Mouse (Mus musculus): ENCODE results near the gene Clip3. TPM values are rescaled to one million over a fixed set of nuclear protein-coding genes. Genes with fewer than 3 reads are reported as not detected.
A peak's percentile ranks its signal among the peaks of the same experiment; 100 is the strongest.

Clip3 gene
- polyA plus RNA-seq, 1 experiment: not detected

DNA sequence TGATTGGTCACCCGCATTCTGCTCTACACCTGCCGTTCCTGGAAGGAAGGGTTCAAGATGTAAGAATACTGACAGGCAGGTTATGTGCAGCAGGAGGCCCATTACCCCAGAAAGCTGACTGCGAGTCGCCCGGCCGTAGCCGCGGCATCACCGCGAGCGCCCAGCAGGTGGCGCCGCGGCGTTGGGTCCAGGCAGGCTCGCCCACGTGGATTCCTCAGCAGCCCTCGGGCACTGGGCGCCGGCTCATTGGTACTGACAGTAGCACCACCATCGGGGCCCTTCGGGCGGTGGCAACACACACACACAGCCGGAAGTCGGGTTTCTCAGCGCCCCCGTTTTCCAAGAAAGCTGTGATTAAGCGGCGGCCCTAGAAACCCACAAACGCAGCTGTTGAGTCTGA is 56.3 kb downstream of the Clip3 start:
- Histone ChIP-seq H3K4me3 (ENCODE audit: insufficient read depth, low read depth, low read length) (no peak overlapping the region), H3K4me1 (ENCODE audit: control insufficient read depth, insufficient read depth, low read length) (peaks cover 24% of the 10 kb centered on the region), H3K27ac (ENCODE audit: insufficient read depth, low read depth, low read length) (no peak overlapping the region)
- under 1% methylated on average over 30 of the region's 30 CpGs for WGBS
- TF ChIP-seq POLR2A (IDR thresholded peaks at IDR 0.05; ENCODE audit: insufficient read depth, low read depth, low read length): no peak
- peak; percentile 98 for TF ChIP-seq CTCF (IDR thresholded peaks at IDR 0.05; ENCODE audit: insufficient read depth, low read depth, low read length)

DNA sequence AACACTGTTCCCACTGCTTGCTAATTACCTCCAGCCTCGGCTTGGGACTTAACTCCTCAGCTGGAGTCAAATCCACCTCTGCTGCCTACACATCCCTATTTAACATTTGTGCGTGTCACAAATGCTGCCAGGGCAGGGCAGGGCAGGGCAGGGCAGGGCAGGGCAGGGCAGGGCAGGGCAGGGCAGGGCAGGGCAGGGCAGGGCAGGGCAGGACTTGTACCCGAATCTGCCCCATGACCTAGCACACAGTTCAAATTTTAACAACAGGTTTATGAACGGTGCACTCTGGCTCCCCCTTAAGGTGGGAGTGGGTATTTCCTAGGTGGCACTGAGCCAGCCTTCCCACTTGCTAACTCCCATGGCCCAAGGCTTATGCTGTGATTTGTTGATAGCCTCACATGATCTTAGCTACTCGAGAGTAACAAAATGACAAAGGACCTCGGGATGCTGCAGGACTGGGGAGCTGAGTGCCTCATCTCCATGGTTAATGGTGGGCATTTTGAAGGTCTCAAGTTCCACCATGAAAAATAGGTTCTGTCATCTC is 61.8 kb downstream of the Clip3 start:
- peaks cover 34% of the 10 kb centered on the region for H3K4me1 ChIP-seq (ENCODE audit: control insufficient read depth, insufficient read depth, low read length)
- TF ChIP-seq POLR2A (IDR thresholded peaks at IDR 0.05; ENCODE audit: insufficient read depth, low read depth, low read length): no peak
- TF ChIP-seq CTCF (IDR thresholded peaks at IDR 0.05; ENCODE audit: insufficient read depth, low read depth, low read length): no peak
- 9% methylated on average over 6 of the region's 6 CpGs for WGBS
- H3K27ac ChIP-seq (ENCODE audit: insufficient read depth, low read depth, low read length): no peak overlapping the region
- H3K4me3 ChIP-seq (ENCODE audit: insufficient read depth, low read depth, low read length): no peak overlapping the region

DNA sequence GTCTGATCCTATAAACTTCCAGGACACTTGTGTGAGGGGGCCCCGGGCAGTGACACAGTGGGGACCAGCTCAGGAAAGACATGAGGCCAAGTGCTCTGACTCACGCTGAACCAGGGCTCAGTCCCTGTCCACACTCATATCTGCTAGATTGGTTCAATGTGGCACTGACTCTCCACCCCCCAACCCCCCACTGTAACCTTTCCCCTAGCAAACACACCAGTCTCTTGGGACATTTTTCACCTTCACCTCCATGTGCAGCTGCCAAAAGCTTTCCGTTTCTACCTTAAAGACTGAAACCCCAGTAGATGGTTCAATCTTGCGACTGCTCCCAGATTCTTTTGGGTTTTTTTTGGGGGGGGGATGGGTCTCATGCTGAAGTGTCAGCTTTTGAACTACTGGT is 62.5 kb downstream of the Clip3 start:
- Histone ChIP-seq H3K27ac (ENCODE audit: insufficient read depth, low read depth, low read length) (no peak overlapping the region), H3K4me3 (ENCODE audit: insufficient read depth, low read depth, low read length) (no peak overlapping the region), H3K4me1 (ENCODE audit: control insufficient read depth, insufficient read depth, low read length) (peaks cover 27% of the 10 kb centered on the region)
- TF ChIP-seq POLR2A (IDR thresholded peaks at IDR 0.05; ENCODE audit: insufficient read depth, low read depth, low read length) (no peak), CTCF (IDR thresholded peaks at IDR 0.05; ENCODE audit: insufficient read depth, low read depth, low read length) (no peak)
- WGBS: 76% methylated on average over 4 of the region's 4 CpGs

Other genes with a start within 250 kb of the Clip3 start
- not detected in 2 replicates for gene Zfp14, start 240.3 kb upstream of the Clip3 start, polyA plus RNA-seq (2012; ENCODE audit: insufficient read depth, insufficient read length, low replicate concordance, missing spikeins)
- not detected in 2 replicates for gene Zfp82, start 218.8 kb upstream of the Clip3 start, polyA plus RNA-seq (2012; ENCODE audit: insufficient read depth, insufficient read length, low replicate concordance, missing spikeins)
- gene Gm26920, start 201.3 kb upstream of the Clip3 start, polyA plus RNA-seq (2012; ENCODE audit: insufficient read depth, insufficient read length, low replicate concordance, missing spikeins): not detected in 2 replicates
- gene Zfp566, start 201.2 kb upstream of the Clip3 start, polyA plus RNA-seq (2012; ENCODE audit: insufficient read depth, insufficient read length, low replicate concordance, missing spikeins): not detected in 2 replicates
- 238 TPM in 1 of 2 replicates, not detected in the other for gene Zfp260, start 197.0 kb upstream of the Clip3 start, polyA plus RNA-seq (2012; ENCODE audit: insufficient read depth, insufficient read length, low replicate concordance, missing spikeins)
- gene Zfp382, start 169.8 kb upstream of the Clip3 start, polyA plus RNA-seq (2012; ENCODE audit: insufficient read depth, insufficient read length, low replicate concordance, missing spikeins): not detected in 2 replicates
- gene Zfp146, start 122.0 kb upstream of the Clip3 start, polyA plus RNA-seq (2012; ENCODE audit: insufficient read depth, insufficient read length, low replicate concordance, missing spikeins): not detected in 2 replicates
- gene Cox7a1, start 107.6 kb upstream of the Clip3 start, polyA plus RNA-seq (2012; ENCODE audit: insufficient read depth, insufficient read length, low replicate concordance, missing spikeins): not detected in 2 replicates
- 469 TPM in 1 of 2 replicates, not detected in the other for gene Capns1, start 92.9 kb upstream of the Clip3 start, polyA plus RNA-seq (2012; ENCODE audit: insufficient read depth, insufficient read length, low replicate concordance, missing spikeins)
- not detected in 2 replicates for gene Polr2i, start 59.8 kb upstream of the Clip3 start, polyA plus RNA-seq (2012; ENCODE audit: insufficient read depth, insufficient read length, low replicate concordance, missing spikeins)
- gene Tbcb, start 59.5 kb upstream of the Clip3 start, polyA plus RNA-seq (2012; ENCODE audit: insufficient read depth, insufficient read length, low replicate concordance, missing spikeins): not detected in 2 replicates
- not detected in 2 replicates for gene Ovol3, start 56.0 kb upstream of the Clip3 start, polyA plus RNA-seq (2012; ENCODE audit: insufficient read depth, insufficient read length, low replicate concordance, missing spikeins)
- not detected in 2 replicates for gene Thap8, start 11.6 kb upstream of the Clip3 start, polyA plus RNA-seq (2012; ENCODE audit: insufficient read depth, insufficient read length, low replicate concordance, missing spikeins)
- gene Wdr62, start 11.3 kb upstream of the Clip3 start, polyA plus RNA-seq (2012; ENCODE audit: insufficient read depth, insufficient read length, low replicate concordance, missing spikeins): not detected in 2 replicates
- gene Alkbh6, start 17.0 kb downstream of the Clip3 start, polyA plus RNA-seq (2012; ENCODE audit: insufficient read depth, insufficient read length, low replicate concordance, missing spikeins): not detected in 2 replicates
- gene Syne4, start 23.1 kb downstream of the Clip3 start, polyA plus RNA-seq (2012; ENCODE audit: insufficient read depth, insufficient read length, low replicate concordance, missing spikeins): not detected in 2 replicates
- gene E130208F15Rik, start 30.0 kb downstream of the Clip3 start, polyA plus RNA-seq (2012; ENCODE audit: insufficient read depth, insufficient read length, low replicate concordance, missing spikeins): not detected in 2 replicates
- gene Sdhaf1, start 32.2 kb downstream of the Clip3 start, polyA plus RNA-seq (2012; ENCODE audit: insufficient read depth, insufficient read length, low replicate concordance, missing spikeins): not detected in 2 replicates
- gene Lrfn3, start 71.0 kb downstream of the Clip3 start, polyA plus RNA-seq (2012; ENCODE audit: insufficient read depth, insufficient read length, low replicate concordance, missing spikeins): not detected in 2 replicates
- not detected in 2 replicates for gene Tyrobp, start 122.0 kb downstream of the Clip3 start, polyA plus RNA-seq (2012; ENCODE audit: insufficient read depth, insufficient read length, low replicate concordance, missing spikeins)
- not detected in 2 replicates for gene Hcst, start 128.1 kb downstream of the Clip3 start, polyA plus RNA-seq (2012; ENCODE audit: insufficient read depth, insufficient read length, low replicate concordance, missing spikeins)
- gene Nfkbid, start 130.0 kb downstream of the Clip3 start, polyA plus RNA-seq (2012; ENCODE audit: insufficient read depth, insufficient read length, low replicate concordance, missing spikeins): not detected in 2 replicates
- gene Aplp1, start 153.8 kb downstream of the Clip3 start, polyA plus RNA-seq (2012; ENCODE audit: insufficient read depth, insufficient read length, low replicate concordance, missing spikeins): 174 TPM in 1 of 2 replicates, not detected in the other
- not detected in 2 replicates for gene Kirrel2, start 166.0 kb downstream of the Clip3 start, polyA plus RNA-seq (2012; ENCODE audit: insufficient read depth, insufficient read length, low replicate concordance, missing spikeins)
- gene Nphs1, start 166.6 kb downstream of the Clip3 start, polyA plus RNA-seq (2012; ENCODE audit: insufficient read depth, insufficient read length, low replicate concordance, missing spikeins): not detected in 2 replicates
- not detected in 2 replicates for gene Prodh2, start 201.9 kb downstream of the Clip3 start, polyA plus RNA-seq (2012; ENCODE audit: insufficient read depth, insufficient read length, low replicate concordance, missing spikeins)
- gene Arhgap33, start 243.3 kb downstream of the Clip3 start, polyA plus RNA-seq (2012; ENCODE audit: insufficient read depth, insufficient read length, low replicate concordance, missing spikeins): not detected in 2 replicates

All from olfactory bulb, adult 2 months (tissue).